Mouse (Mus musculus) stomach, embryonic 16.5 days (tissue): ENCODE measurements around the gene Nipbl. TPM values are rescaled to one million over a fixed set of nuclear protein-coding genes. Genes with fewer than 3 reads are reported as not detected.

Experiments
- ATAC-seq: fragments of 200-750 bp; cut with Nextera tagmentation; 2 replicates; pipeline ENCODE4 v1.8.0; 2017; ENCODE audit warnings: moderate number of reproducible peaks, moderate TSS enrichment; ENCODE audit not compliant: insufficient read depth, low FRiP score
- H3K27ac ChIP-seq: fragments of 300-500 bp; sonication (generic); 2 replicates; pipeline ENCODE4 v1.5.1; 2014; ENCODE audit warnings: low read length
- H3K27me3 ChIP-seq: fragments of 300-500 bp; sonication (generic); 2 replicates; pipeline ENCODE4 v1.6.1; 2014; ENCODE audit warnings: low read length, control low read depth, mixed read lengths; ENCODE audit not compliant: control insufficient read depth, insufficient read depth
- H3K36me3 ChIP-seq: fragments of 300-500 bp; sonication (generic); 2 replicates; pipeline ENCODE4 v1.6.1; 2014; ENCODE audit warnings: low read length; ENCODE audit not compliant: control insufficient read depth, insufficient read depth
- H3K4me1 ChIP-seq: fragments of 300-500 bp; sonication (generic); 2 replicates; pipeline ENCODE4 v1.6.1; 2014; ENCODE audit warnings: low read length, control low read depth, mixed read lengths; ENCODE audit not compliant: control insufficient read depth, insufficient read depth
- H3K4me2 ChIP-seq: fragments of 300-500 bp; sonication (generic); 2 replicates; pipeline ENCODE4 v1.6.1; 2014; ENCODE audit warnings: low read depth, low read length, mixed read lengths
- H3K4me3 ChIP-seq: fragments of 300-500 bp; sonication (generic); replicated peaks from 2 replicates; pipeline ENCODE4 v1.5.1; 2014; ENCODE audit warnings: mild to moderate bottlenecking, low read length
- H3K9ac ChIP-seq: fragments of 300-500 bp; sonication (generic); 2 replicates; pipeline ENCODE4 v1.6.1; 2014; ENCODE audit warnings: low read length
- H3K9me3 ChIP-seq: fragments of 300-500 bp; sonication (generic); replicated peaks from 2 replicates; pipeline ENCODE4 v1.6.1; 2016; ENCODE audit warnings: low read length, control low read depth; ENCODE audit not compliant: control insufficient read depth
- WGBS: fragments of 180-500 bp; shearing (Covaris S2); extraction: QIAGEN DNeasy Blood & Tissue Kit; methylation state at CpG from one replicate; pipeline ENCODE4 v1.1.7; 2014; 5-methylcytosine and 5-hydroxymethylcytosine counted together
- polyA plus RNA-seq: library from polyadenylated mRNA; unstranded; fragments of >200 nt; fragmentation: Nextera tagmentation; extraction: Ambion mirVana; gene quantifications from 2 replicates; pipeline ENCODE4 v1.2.1, GENCODE M21; 2015

The Nipbl gene
- polyA plus RNA-seq, 1 experiment from 2014 or later: 15.7 TPM

- Histone ChIP-seq H3K27me3 (no peaks in the 10 kb centered on the region), H3K9me3 (no peaks in the 10 kb centered on the region), H3K4me3 (no peak overlapping the region), H3K4me1 (no peaks in the 10 kb centered on the region), H3K4me2 (no peak overlapping the region), H3K36me3 (peaks cover 8% of the 10 kb centered on the region; the same call in 1 of the 2 replicates), H3K27ac (no peak overlapping the region), H3K9ac (no peak overlapping the region)
- WGBS: 88% methylated on average over 3 of the region's 3 CpGs
- ATAC-seq: no peak
These were observed 112.7 kb downstream of the Nipbl start for GRCm38 (mm10) chr15:8331547-8331946.

GRCm38 (mm10) chr15:8325629-8326028, 118.6 kb downstream of the Nipbl start:
- no peak overlapping the region for H3K27ac ChIP-seq

GRCm38 (mm10) chr15:8324833-8325232, 119.4 kb downstream of the Nipbl start:
- H3K9ac ChIP-seq: no peak overlapping the region
- no peaks in the 10 kb centered on the region for H3K9me3 ChIP-seq
- H3K27me3 ChIP-seq: no peaks in the 10 kb centered on the region
- no peak overlapping the region for H3K4me2 ChIP-seq
- H3K36me3 ChIP-seq: peaks cover 10% of the 10 kb centered on the region; the same call in 1 of the 2 replicates
- ATAC-seq: no peak
- no peak overlapping the region for H3K4me3 ChIP-seq
- no peaks in the 10 kb centered on the region for H3K4me1 ChIP-seq
- WGBS: 92% methylated on average over 2 of the region's 2 CpGs
- H3K27ac ChIP-seq: no peak overlapping the region

More at GRCm38 (mm10) chr15:8325629-8326028, 118.6 kb downstream of the Nipbl start:
- Histone ChIP-seq H3K4me1 (no peaks in the 10 kb centered on the region), H3K36me3 (peaks cover 10% of the 10 kb centered on the region; the same call in 1 of the 2 replicates), H3K9me3 (no peaks in the 10 kb centered on the region), H3K9ac (no peak overlapping the region), H3K4me2 (no peak overlapping the region), H3K4me3 (no peak overlapping the region), H3K27me3 (no peaks in the 10 kb centered on the region)
- 90% methylated on average over 2 of the region's 2 CpGs for WGBS
- no peak for ATAC-seq

GRCm38 (mm10) chr15:8324061-8324460, 120.2 kb downstream of the Nipbl start:
- H3K4me2 ChIP-seq: no peak overlapping the region
- no peak overlapping the region for H3K9ac ChIP-seq
- no peaks in the 10 kb centered on the region for H3K27me3 ChIP-seq
- H3K4me3 ChIP-seq: no peak overlapping the region
- H3K27ac ChIP-seq: no peak overlapping the region
- 81% methylated on average over 4 of the region's 4 CpGs for WGBS
- H3K4me1 ChIP-seq: no peaks in the 10 kb centered on the region
- ATAC-seq: no peak
- H3K36me3 ChIP-seq: peaks cover 10% of the 10 kb centered on the region; the same call in 1 of the 2 replicates
- H3K9me3 ChIP-seq: no peaks in the 10 kb centered on the region

GRCm38 (mm10) chr15:8321491-8321890, 122.8 kb downstream of the Nipbl start:
- Histone ChIP-seq H3K36me3 (peaks cover 13% of the 10 kb centered on the region; the same call in 1 of the 2 replicates), H3K9me3 (no peaks in the 10 kb centered on the region), H3K4me3 (no peak overlapping the region), H3K9ac (no peak overlapping the region), H3K4me2 (no peak overlapping the region), H3K4me1 (no peaks in the 10 kb centered on the region), H3K27ac (no peak overlapping the region), H3K27me3 (no peaks in the 10 kb centered on the region)
- ATAC-seq: no peak
- 90% methylated on average over 5 of the region's 5 CpGs for WGBS

GRCm38 (mm10) chr15:8319191-8319590, 125.1 kb downstream of the Nipbl start:
- Histone ChIP-seq H3K27me3 (no peaks in the 10 kb centered on the region), H3K4me3 (no peak overlapping the region), H3K27ac (no peak overlapping the region), H3K4me1 (no peaks in the 10 kb centered on the region), H3K9me3 (no peaks in the 10 kb centered on the region), H3K36me3 (0 out of 2 replicates have a peak, but pooled peaks cover 13% of the 10 kb centered on the region), H3K9ac (no peak overlapping the region), H3K4me2 (no peak overlapping the region)
- 97% methylated on average over 5 of the region's 5 CpGs for WGBS
- no peak for ATAC-seq

GRCm38 (mm10) chr15:8317381-8317780, 126.9 kb downstream of the Nipbl start:
- no peak overlapping the region for H3K27ac ChIP-seq
- ATAC-seq: no peak
- WGBS: 83% methylated on average over 4 of the region's 4 CpGs
- H3K4me2 ChIP-seq: no peak overlapping the region
- no peaks in the 10 kb centered on the region for H3K9me3 ChIP-seq
- no peak overlapping the region for H3K4me3 ChIP-seq
- H3K36me3 ChIP-seq: 0 out of 2 replicates have a peak, but pooled peaks cover 17% of the 10 kb centered on the region
- no peaks in the 10 kb centered on the region for H3K4me1 ChIP-seq
- H3K9ac ChIP-seq: no peak overlapping the region
- no peaks in the 10 kb centered on the region for H3K27me3 ChIP-seq

- Histone ChIP-seq H3K4me3 (no peak overlapping the region), H3K27me3 (no peaks in the 10 kb centered on the region), H3K9me3 (no peaks in the 10 kb centered on the region), H3K36me3 (peaks cover 23% of the 10 kb centered on the region), H3K4me2 (no peak overlapping the region), H3K27ac (no peak overlapping the region), H3K4me1 (no peaks in the 10 kb centered on the region), H3K9ac (no peak overlapping the region)
- 76% methylated on average over 1 of the region's 1 CpGs for WGBS
- ATAC-seq: no peak
These were observed 138.8 kb downstream of the Nipbl start for GRCm38 (mm10) chr15:8305474-8305873.

GRCm38 (mm10) chr15:8302944-8303343, 141.3 kb downstream of the Nipbl start:
- Histone ChIP-seq H3K9me3 (no peaks in the 10 kb centered on the region), H3K27me3 (no peaks in the 10 kb centered on the region), H3K4me3 (no peak overlapping the region), H3K4me1 (no peaks in the 10 kb centered on the region), H3K4me2 (no peak overlapping the region), H3K36me3 (peaks cover 22% of the 10 kb centered on the region), H3K9ac (no peak overlapping the region), H3K27ac (no peak overlapping the region)
- WGBS: 92% methylated on average over 10 of the region's 10 CpGs
- no peak for ATAC-seq
